Mouse (Mus musculus): ENCODE data around the gene Tmem174. TPM values are rescaled to one million over a fixed set of nuclear protein-coding genes. Genes with fewer than 3 reads are reported as not detected.
A peak's percentile ranks its signal among the peaks of the same experiment; 100 is the strongest.

Tmem174 gene
- polyA plus RNA-seq, 1 experiment, result not detected

GRCm38 (mm10) chr13:98589572-98589971 lies 47.6 kb downstream of the Tmem174 start:
- Histone ChIP-seq H3K4me3 (ENCODE audit: insufficient read depth, poor library complexity, severe bottlenecking) (no peak overlapping the region), H3K79me2 (ENCODE audit: control insufficient read depth, insufficient read depth) (no peaks in the 10 kb centered on the region), H3K36me3 (ENCODE audit: control insufficient read depth, insufficient read depth) (no peaks in the 10 kb centered on the region), H3K27me3 (ENCODE audit: control insufficient read depth, insufficient read depth, insufficient read length) (no peaks in the 10 kb centered on the region), H3K79me3 (ENCODE audit: low read depth) (no peaks in the 10 kb centered on the region), H3ac (ENCODE audit: control insufficient read depth, insufficient read length, low read depth) (no peak overlapping the region)
- no peak for TF ChIP-seq MAX (IDR thresholded peaks at IDR 0.05)
- TF ChIP-seq CTCF (IDR thresholded peaks at IDR 0.05; ENCODE audit: control insufficient read depth, insufficient read depth, insufficient read length), result no peak
- TF ChIP-seq MYOG (IDR thresholded peaks at IDR 0.05; ENCODE audit: control insufficient read depth, extremely low read depth, insufficient read length), result no peak
- TF ChIP-seq MYOD1 (IDR thresholded peaks at IDR 0.05; ENCODE audit: control insufficient read depth, insufficient read length, low read depth), result no peak
- TF ChIP-seq USF1 (IDR thresholded peaks at IDR 0.05; ENCODE audit: low read depth), result no peak
- TF ChIP-seq CEBPB (IDR thresholded peaks at IDR 0.05; ENCODE audit: low read depth), result no peak
- no peak for TF ChIP-seq FOSL1 (IDR thresholded peaks at IDR 0.05; ENCODE audit: insufficient read depth, low read length, poor library complexity, severe bottlenecking)

GRCm38 (mm10) chr13:98588951-98589501 lies 48.2 kb downstream of the Tmem174 start:
- H3K4me3 ChIP-seq (ENCODE audit: insufficient read depth, poor library complexity, severe bottlenecking), result peak overlapping the region; percentile 14
- no peaks in the 10 kb centered on the region for H3K27me3 ChIP-seq (ENCODE audit: control insufficient read depth, insufficient read depth, insufficient read length)
- no peaks in the 10 kb centered on the region for H3K36me3 ChIP-seq (ENCODE audit: control insufficient read depth, insufficient read depth)
- H3K79me3 ChIP-seq (ENCODE audit: low read depth), result no peaks in the 10 kb centered on the region
- no peaks in the 10 kb centered on the region for H3K79me2 ChIP-seq (ENCODE audit: control insufficient read depth, insufficient read depth)
- peak overlapping the region; percentile 58 for H3ac ChIP-seq (ENCODE audit: control insufficient read depth, insufficient read length, low read depth)
- TF ChIP-seq CTCF (IDR thresholded peaks at IDR 0.05; ENCODE audit: control insufficient read depth, insufficient read depth, insufficient read length) (peak; percentile 88), MAX (IDR thresholded peaks at IDR 0.05) (peak; percentile 52), USF1 (IDR thresholded peaks at IDR 0.05; ENCODE audit: low read depth) (peak; percentile 88), CEBPB (IDR thresholded peaks at IDR 0.05; ENCODE audit: low read depth) (no peak)

- no peak for TF ChIP-seq MAX (IDR thresholded peaks at IDR 0.05)
- TF ChIP-seq MYOD1 (IDR thresholded peaks at IDR 0.05; ENCODE audit: control insufficient read depth, insufficient read length, low read depth), result no peak
- TF ChIP-seq FOSL1 (IDR thresholded peaks at IDR 0.05; ENCODE audit: insufficient read depth, low read length, poor library complexity, severe bottlenecking), result no peak
- no peak for TF ChIP-seq USF1 (IDR thresholded peaks at IDR 0.05; ENCODE audit: low read depth)
- Histone ChIP-seq H3K4me3 (ENCODE audit: insufficient read depth, poor library complexity, severe bottlenecking) (no peak overlapping the region), H3ac (ENCODE audit: control insufficient read depth, insufficient read length, low read depth) (peak overlapping the region; percentile 58), H3K36me3 (ENCODE audit: control insufficient read depth, insufficient read depth) (no peaks in the 10 kb centered on the region), H3K79me3 (ENCODE audit: low read depth) (no peaks in the 10 kb centered on the region), H3K79me2 (ENCODE audit: control insufficient read depth, insufficient read depth) (no peaks in the 10 kb centered on the region), H3K27me3 (ENCODE audit: control insufficient read depth, insufficient read depth, insufficient read length) (no peaks in the 10 kb centered on the region)
Observed at GRCm38 (mm10) chr13:98588480-98588879, 48.7 kb downstream of the Tmem174 start.

GRCm38 (mm10) chr13:98587639-98588038 lies 49.6 kb downstream of the Tmem174 start:
- Histone ChIP-seq H3K79me2 (ENCODE audit: control insufficient read depth, insufficient read depth) (no peaks in the 10 kb centered on the region), H3K79me3 (ENCODE audit: low read depth) (no peaks in the 10 kb centered on the region), H3K36me3 (ENCODE audit: control insufficient read depth, insufficient read depth) (no peaks in the 10 kb centered on the region), H3K27me3 (ENCODE audit: control insufficient read depth, insufficient read depth, insufficient read length) (no peaks in the 10 kb centered on the region), H3ac (ENCODE audit: control insufficient read depth, insufficient read length, low read depth) (no peak overlapping the region), H3K4me3 (ENCODE audit: insufficient read depth, poor library complexity, severe bottlenecking) (no peak overlapping the region)
- TF ChIP-seq FOSL1 (IDR thresholded peaks at IDR 0.05; ENCODE audit: insufficient read depth, low read length, poor library complexity, severe bottlenecking) (no peak), MYOG (IDR thresholded peaks at IDR 0.05; ENCODE audit: control insufficient read depth, extremely low read depth, insufficient read length) (no peak)

- Histone ChIP-seq H3K79me2 (ENCODE audit: control insufficient read depth, insufficient read depth) (no peaks in the 10 kb centered on the region), H3K79me3 (ENCODE audit: low read depth) (no peaks in the 10 kb centered on the region), H3K27me3 (ENCODE audit: control insufficient read depth, insufficient read depth, insufficient read length) (no peaks in the 10 kb centered on the region), H3K36me3 (ENCODE audit: control insufficient read depth, insufficient read depth) (no peaks in the 10 kb centered on the region), H3K4me3 (ENCODE audit: insufficient read depth, poor library complexity, severe bottlenecking) (no peak overlapping the region), H3ac (ENCODE audit: control insufficient read depth, insufficient read length, low read depth) (no peak overlapping the region)
- no peak for TF ChIP-seq MYOG (IDR thresholded peaks at IDR 0.05; ENCODE audit: control insufficient read depth, extremely low read depth, insufficient read length)
- no peak for TF ChIP-seq USF1 (IDR thresholded peaks at IDR 0.05; ENCODE audit: low read depth)
- TF ChIP-seq MYOD1 (IDR thresholded peaks at IDR 0.05; ENCODE audit: control insufficient read depth, insufficient read length, low read depth), result no peak
Observed at GRCm38 (mm10) chr13:98586817-98587575, 50.2 kb downstream of the Tmem174 start.

Other genes starting within 250 kb of the Tmem174 start
- 1.8 TPM for gene Gm10320, start 145.4 kb downstream of the Tmem174 start, polyA plus RNA-seq (2012; fragmentation: generic; extraction: Trizol)
- 13.0 TPM for gene Tmem171, start 57.4 kb upstream of the Tmem174 start, polyA plus RNA-seq (2012; fragmentation: generic; extraction: Trizol)
- 3.1 TPM for gene Fcho2, start 178.0 kb upstream of the Tmem174 start, polyA plus RNA-seq (2012; fragmentation: generic; extraction: Trizol)